Mouse (Mus musculus): Measurements from ENCODE around the gene Prkci. TPM values are rescaled to one million over a fixed set of nuclear protein-coding genes. Genes with fewer than 3 reads are reported as not detected.

Prkci gene
- total RNA-seq, 2 experiments from 2014 or later: 12.6 to 13.0 TPM

Small RNAs within 50 kb of the gene (microRNA-seq; reads per million reads assigned to microRNA genes)
- gene Mir7008: 0 to 0.27 reads per million in 2 experiments

Other genes with a start within 250 kb of the Prkci start
- not detected for gene Samd7, start 249.5 kb upstream of the Prkci start, total RNA-seq (2021)
- gene Sec62, start 202.9 kb upstream of the Prkci start, total RNA-seq (2021): 10 to 100 TPM; 39.6 TPM
- 1 to 10 TPM; 1.5 to 2.6 TPM for gene Gpr160, start 139.8 kb upstream of the Prkci start, total RNA-seq (2021)
- gene Phc3, start 26.3 kb upstream of the Prkci start, total RNA-seq (2021): 10 to 100 TPM; 14.2 to 16.8 TPM
- gene Skil, start 99.3 kb downstream of the Prkci start, total RNA-seq (2021): 10 to 100 TPM; 13.6 to 14.0 TPM
- gene Cldn11, start 154.2 kb downstream of the Prkci start, total RNA-seq (2021): 1 to 10 TPM in 1 of 2 experiments, under 1 TPM in 1; 0.32 to 1.3 TPM